In the genomic region with DNA sequence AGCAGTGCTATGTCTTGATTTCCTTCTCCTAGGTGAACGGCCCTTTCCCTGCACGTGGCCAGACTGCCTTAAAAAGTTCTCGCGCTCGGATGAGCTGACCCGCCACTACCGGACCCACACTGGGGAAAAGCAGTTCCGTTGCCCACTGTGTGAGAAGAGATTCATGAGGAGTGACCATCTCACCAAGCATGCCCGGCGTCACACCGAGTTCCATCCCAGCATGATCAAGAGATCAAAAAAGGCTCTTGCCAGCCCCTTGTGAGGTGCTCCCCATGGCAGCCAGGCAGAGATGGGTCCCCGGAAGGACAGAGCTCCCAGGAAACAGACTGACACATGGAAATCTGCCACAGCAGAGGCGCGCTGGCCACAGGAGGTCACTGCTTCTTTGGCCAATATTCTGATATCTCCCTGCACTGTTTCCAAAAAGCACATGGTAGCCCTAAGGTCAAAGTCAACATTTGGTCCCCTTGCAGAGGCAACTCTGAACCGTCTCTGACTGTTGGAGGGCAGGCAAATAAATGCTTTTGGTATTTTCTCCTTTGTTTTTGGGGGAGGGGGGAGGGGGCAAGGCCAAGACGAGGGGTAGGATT, we compare ENCODE assay signal across 17 mouse cellular contexts. TPM values are rescaled to one million over a fixed set of nuclear protein-coding genes. Genes with fewer than 3 reads are reported as not detected.
DNase-seq lines count a peak whose midpoint lies in the region; TF ChIP-seq lines count a peak whose summit lies in the region.
"Had no signal": no experiment of that assay in that cellular context is flagged by ENCODE, and none has a peak within 500 bp of the region (broad histone marks: within the 10 kb centered on the region; RNA-seq: fewer than 3 reads in every experiment).

No protein-coding gene starts in this region.

- no peak overlapping the region for H3K27ac ChIP-seq in heart, adult 2 months
- H3K27ac ChIP-seq in liver, adult 2 months (replicated peaks; ENCODE audit: insufficient read depth, low read depth, low read length): no peak overlapping the region
- H3K27ac ChIP-seq: embryonic facial prominence, embryonic 13.5 days; forebrain, embryonic 12.5 days; heart, embryonic 10.5 days; hindbrain, embryonic 10.5 days; hindbrain, embryonic 14.5 days; intestine, embryonic 15.5 days had no signal

- intact Hi-C loops in heart, adult 2 months (cut with DNase I): loop anchor here (5.0 kb wide), 1 partner anchor 48 kb away; no protein-coding TSS in a partner anchor
- intact Hi-C loops in heart, postnatal 14 days (cut with DNase I): no loop called here

- no peak overlapping the region for H3K9ac ChIP-seq in heart, adult 2 months (ENCODE audit: low read depth, low read length)
- H3K9ac ChIP-seq in liver, adult 2 months (ENCODE audit: low read depth, low read length): no peak overlapping the region; the same call in 1 of the 2 replicates
- H3K9ac ChIP-seq: embryonic facial prominence, embryonic 13.5 days; forebrain, embryonic 12.5 days; hindbrain, embryonic 14.5 days; intestine, embryonic 15.5 days had no signal

- H3K36me3 ChIP-seq in heart, adult 2 months (ENCODE audit: control insufficient read depth, insufficient read depth, low read length): peaks cover 22% of the 10 kb centered on the region
- peaks cover 33% of the 10 kb centered on the region for H3K36me3 ChIP-seq in liver, adult 2 months (ENCODE audit: control insufficient read depth, insufficient read depth, low read length)
- H3K36me3 ChIP-seq: embryonic facial prominence, embryonic 13.5 days; forebrain, embryonic 12.5 days; heart, embryonic 10.5 days; hindbrain, embryonic 10.5 days; intestine, embryonic 15.5 days had no signal

- TF ChIP-seq CTCF in heart, adult 2 months (IDR thresholded peaks at IDR 0.05): 0 out of 2 replicates have a peak, but pooled peaks have one; percentile 5
- peak; percentile 50 for TF ChIP-seq CTCF in liver, adult 2 months (IDR thresholded peaks at IDR 0.05; ENCODE audit: low read depth, low read length)

- H3K79me2 ChIP-seq in heart, adult 2 months (replicated peaks; ENCODE audit: control insufficient read depth, insufficient read depth, low read length): peaks cover 11% of the 10 kb centered on the region
- H3K79me2 ChIP-seq in liver, adult 2 months (ENCODE audit: control insufficient read depth, insufficient read depth, low read length): peaks cover 25% of the 10 kb centered on the region

- TF ChIP-seq EP300 in heart, adult 2 months (IDR thresholded peaks at IDR 0.05; ENCODE audit: insufficient read depth, low read depth, low read length): no peak

- H3K4me1 ChIP-seq in heart, adult 2 months (ENCODE audit: control insufficient read depth, insufficient read depth, low read length): peaks cover 29% of the 10 kb centered on the region
- peaks cover 27% of the 10 kb centered on the region for H3K4me1 ChIP-seq in liver, adult 2 months (ENCODE audit: control insufficient read depth, insufficient read depth, low read length)
- H3K4me1 ChIP-seq: forebrain, embryonic 12.5 days; intestine, embryonic 15.5 days had no signal

- no peak overlapping the region for H3K4me3 ChIP-seq in heart, adult 2 months
- H3K4me3 ChIP-seq in liver, adult 2 months (ENCODE audit: insufficient read depth, low read depth, low read length): no peak overlapping the region
- H3K4me3 ChIP-seq: embryonic facial prominence, embryonic 13.5 days; forebrain, embryonic 12.5 days; heart, embryonic 10.5 days; hindbrain, embryonic 10.5 days; intestine, embryonic 15.5 days had no signal

- no peak for TF ChIP-seq POLR2A in heart, adult 2 months (IDR thresholded peaks at IDR 0.05; ENCODE audit: insufficient read depth, low read depth, low read length)
- TF ChIP-seq POLR2A in liver, adult 2 months (IDR thresholded peaks at IDR 0.05; ENCODE audit: extremely low read depth, insufficient read depth, low read length): no peak

- 76% methylated on average over 16 of the region's 16 CpGs for WGBS in heart, adult 2 months
- WGBS in liver, adult 2 months: 65% methylated on average over 16 of the region's 16 CpGs

- peak; percentile 45 for DNase-seq in cerebellum, adult 9-10 months
- DNase-seq in cerebellum, adult 8-10 months: no peak
- no peak for DNase-seq in heart, adult 2 months
- DNase-seq in heart, postnatal 14 days: no peak
- peak; percentile 86 for DNase-seq in liver, adult 2 months (ENCODE audit: extremely low read depth, low read depth, low spot score)
- no peak for DNase-seq in liver
- DNase-seq: adrenal gland, adult 2 months; adrenal gland, postnatal 36 days; gastrocnemius, postnatal 25 days; heart, postnatal 10 days; kidney, adult 9 months had no signal

- H3K27me3 ChIP-seq in heart, adult 2 months (ENCODE audit: control insufficient read depth, insufficient read depth, low read length): no peaks in the 10 kb centered on the region
- H3K27me3 ChIP-seq in liver, adult 2 months (ENCODE audit: control insufficient read depth, insufficient read depth, low read length): no peaks in the 10 kb centered on the region
- H3K27me3 ChIP-seq: forebrain, embryonic 12.5 days; intestine, embryonic 15.5 days had no signal

RNA-seq across cellular contexts. Expression of gene Klf9, which starts 23.7 kb away (rescaled TPM):
- total RNA-seq in heart, adult 2 months (2021): 100 to 1,000 TPM; 121 to 142 TPM
- polyA plus RNA-seq in heart, adult 2 months (2012; rRNA removed): 40.3 and 47.1 TPM in 2 replicates
- total RNA-seq in heart, postnatal 14 days (2021): 100 to 1,000 TPM; 137 to 150 TPM
- 75.0 and 81.6 TPM in 2 replicates for total RNA-seq in liver, adult 2 months (2014; rRNA removed)
- 32.4 and 32.7 TPM in 2 replicates for polyA plus RNA-seq in liver, adult 2 months (2012; rRNA removed)

Comparison
In these comparisons a context has a peak if more than half of its experiments do, and no peak if none do; other contexts are left out.
1. DNase-seq: peak in cerebellum, adult 9-10 months (single experiment) and liver, adult 2 months (single experiment); none in cerebellum, adult 8-10 months (single experiment), heart, adult 2 months (0 of 2), heart, postnatal 14 days (0 of 2) and liver (single experiment).